Mouse (Mus musculus) liver, embryonic 14.5 days (tissue): ENCODE measurements around the gene Vmn2r1. TPM values are rescaled to one million over a fixed set of nuclear protein-coding genes. Genes with fewer than 3 reads are reported as not detected.

Experiments used
- ATAC-seq: fragments of 200-750 bp; cut with Nextera tagmentation; 2 replicates; pipeline ENCODE4 v1.8.0; 2017; ENCODE audit warnings: moderate number of reproducible peaks, mild to moderate bottlenecking, moderate library complexity; ENCODE audit not compliant: insufficient read depth
- DNase-seq, 3 experiments: peaks; one replicate each; pipeline ENCODE4 v3.0.0-alpha.2; 2012 to 2013; ENCODE audit warnings: low read depth in 3 of 3, low spot score in 3 of 3
- H3K27ac ChIP-seq: fragments of 300-500 bp; sonication (generic); 2 replicates; pipeline ENCODE4 v1.5.1; 2014; ENCODE audit warnings: moderate library complexity, mild to moderate bottlenecking, control low read depth, inconsistent platforms
- H3K27me3 ChIP-seq: fragments of 300-500 bp; sonication (generic); 2 replicates; pipeline ENCODE4 v1.6.1; 2014; ENCODE audit warnings: mild to moderate bottlenecking, low read length, moderate library complexity; ENCODE audit not compliant: control insufficient read depth, insufficient read depth
- H3K36me3 ChIP-seq: fragments of 300-500 bp; sonication (generic); replicated peaks from 2 replicates; pipeline ENCODE4 v1.6.1; 2014; ENCODE audit warnings: low read depth; ENCODE audit not compliant: control insufficient read depth, insufficient read depth
- H3K4me1 ChIP-seq, 2 experiments: fragments of 200-500 bp in 1 of 2; fragments of 300-500 bp in 1 of 2; sonication (generic) in 1 of 2; replicated peaks; 2 replicates each; pipeline ENCODE4 v1.6.1; 2012 to 2014; ENCODE audit warnings: antibody characterized with exemption in 1 of 2, inconsistent platforms in 1 of 2, low read length in 1 of 2; ENCODE audit not compliant: control insufficient read depth in 2 of 2, insufficient read depth in 2 of 2
- H3K4me2 ChIP-seq: fragments of 300-500 bp; sonication (generic); 2 replicates; pipeline ENCODE4 v1.6.1; 2014; ENCODE audit warnings: low read depth, mild to moderate bottlenecking, control low read depth, moderate library complexity
- H3K4me3 ChIP-seq, 2 experiments: fragments of 200-500 bp in 1 of 2; fragments of 300-500 bp in 1 of 2; sonication (generic) in 1 of 2; 2 replicates each; pipeline ENCODE4 v1.5.1; 2012 to 2014; ENCODE audit warnings: low read depth in 2 of 2, low read length in 2 of 2, mild to moderate bottlenecking in 2 of 2, control low read depth in 1 of 2, inconsistent platforms in 1 of 2, moderate library complexity in 1 of 2; ENCODE audit not compliant: insufficient read depth in 1 of 2
- H3K9ac ChIP-seq: fragments of 300-500 bp; sonication (generic); replicated peaks from 2 replicates; pipeline ENCODE4 v1.6.1; 2014; ENCODE audit warnings: mild to moderate bottlenecking, control low read depth, moderate library complexity
- H3K9me3 ChIP-seq: fragments of 300-500 bp; sonication (generic); 2 replicates; pipeline ENCODE4 v1.6.1; 2016; ENCODE audit warnings: low read length, mixed read lengths; ENCODE audit not compliant: control insufficient read depth
- CTCF ChIP-seq: IDR thresholded peaks from 2 replicates; pipeline ENCODE4 v1.5.1; 2016; ENCODE audit warnings: antibody characterized with exemption, low read depth, control low read depth
- EP300 ChIP-seq: IDR thresholded peaks from 2 replicates; pipeline ENCODE4 v1.6.1; 2016; ENCODE audit warnings: antibody characterized with exemption, low read depth
- WGBS: fragments of 180-500 bp; shearing (Covaris S2); extraction: QIAGEN DNeasy Blood & Tissue Kit; methylation state at CpG from one replicate; pipeline ENCODE4 v1.1.7; 2014; ENCODE audit not compliant: insufficient replicate concordance; 5-methylcytosine and 5-hydroxymethylcytosine counted together
- polyA plus RNA-seq, 2 experiments: library from polyadenylated mRNA; depleted of rRNA in 1 of 2; stranded (reverse) in 1 of 2; unstranded in 1 of 2; fragments of >200 nt; fragmentation: Nextera tagmentation in 1 of 2; extraction: Ambion mirVana in 1 of 2; gene quantifications; 2 replicates each; pipeline versions ENCODE4 v1.2.1 to v1.2.3; 2012 to 2014

The Vmn2r1 gene
- polyA plus RNA-seq, 2 experiments: 0.01 TPM; not detected in 1

DNA sequence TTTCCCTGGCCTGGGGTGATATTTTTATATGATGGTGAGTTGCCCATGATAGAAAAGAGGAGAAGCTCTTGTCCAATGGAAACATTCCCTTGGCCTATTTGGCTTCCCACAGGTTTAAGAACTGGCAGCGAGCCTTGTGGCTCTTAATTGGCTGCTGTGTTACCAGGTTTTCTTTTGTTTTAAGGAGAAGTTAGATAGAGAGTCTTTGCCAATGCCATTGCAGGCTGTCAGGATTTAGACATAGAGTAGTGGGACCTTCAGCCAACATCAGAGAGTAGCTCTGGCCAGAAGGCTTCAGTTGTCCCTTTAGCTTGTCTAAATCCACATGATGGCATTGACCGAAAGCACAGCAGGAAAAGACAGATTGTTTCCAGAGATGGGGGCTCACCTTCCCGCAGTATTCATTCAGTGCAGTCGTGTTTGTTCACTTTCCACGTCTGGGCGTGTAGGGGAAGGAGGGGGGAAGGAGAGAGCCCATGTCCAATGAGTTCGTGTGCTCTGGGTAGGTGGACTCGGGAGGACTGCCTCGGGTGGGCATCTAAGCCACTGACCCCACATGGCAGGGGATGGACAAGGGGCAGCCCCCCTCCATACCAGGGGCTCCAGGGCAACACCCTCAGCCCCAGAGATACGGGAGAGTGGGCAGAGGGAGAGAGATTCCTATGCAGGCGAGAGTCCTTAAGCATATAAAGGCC is 32.2 kb downstream of the Vmn2r1 start:
- H3K27ac ChIP-seq: no peak overlapping the region
- 62% methylated on average over 11 of the region's 11 CpGs for WGBS
- no peaks in the 10 kb centered on the region for H3K36me3 ChIP-seq
- ATAC-seq: no peak
- H3K27me3 ChIP-seq: no peaks in the 10 kb centered on the region
- no peak overlapping the region for H3K4me3 ChIP-seq
- no peak overlapping the region for H3K4me2 ChIP-seq
- DNase-seq: no peak
- no peaks in the 10 kb centered on the region for H3K4me1 ChIP-seq
- no peak for TF ChIP-seq EP300
- TF ChIP-seq CTCF: no peak
- H3K9me3 ChIP-seq: no peaks in the 10 kb centered on the region
- H3K9ac ChIP-seq: no peak overlapping the region

DNA sequence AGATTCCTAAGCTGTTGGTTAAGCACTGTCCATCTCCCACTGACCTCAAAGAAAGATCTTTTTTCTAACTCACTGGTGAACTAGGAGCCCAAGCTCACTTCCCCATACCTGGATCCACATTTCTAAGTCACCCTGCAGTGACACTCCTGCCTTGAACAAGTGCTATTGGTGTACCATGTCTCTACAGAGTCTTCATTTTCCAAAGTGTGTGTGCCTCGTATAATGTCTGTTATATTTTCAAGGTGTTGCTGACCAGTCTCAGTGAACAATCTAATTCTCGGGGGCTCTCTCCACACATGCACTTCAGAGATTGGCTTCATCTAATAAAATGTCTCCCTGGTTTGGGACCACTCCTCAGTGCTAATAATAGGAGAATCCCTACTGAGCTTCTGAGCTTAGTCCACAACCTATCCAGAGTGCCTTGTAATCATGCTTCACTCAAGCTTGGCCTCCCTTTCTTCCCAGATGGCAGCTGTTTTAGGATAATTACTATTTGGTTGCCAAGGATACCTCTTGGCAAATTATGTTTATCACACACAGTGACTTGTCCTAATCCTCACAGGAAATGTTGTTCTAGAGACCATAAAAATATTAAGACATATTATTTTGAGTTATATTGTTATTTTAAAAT is 60.6 kb downstream of the Vmn2r1 start, which contains the start of gene Vmn2r2:
Gene Vmn2r2, minus strand, starts transcription at position 51 of the 631 bp plus-strand sequence.
- H3K27me3 ChIP-seq: no peaks in the 10 kb centered on the region
- no peak for ATAC-seq

More for the DNA sequence above, 60.6 kb downstream of the Vmn2r1 start, which contains the start of gene Vmn2r2:
- no peaks in the 10 kb centered on the region for H3K9me3 ChIP-seq
- no peak for TF ChIP-seq EP300
- TF ChIP-seq CTCF: no peak
- no peak within 1 kb of the TSS for H3K4me2 ChIP-seq
- DNase-seq: no peak
- no peak within 1 kb of the TSS for H3K27ac ChIP-seq
- no peaks in the 10 kb centered on the region for H3K4me1 ChIP-seq
- H3K4me3 ChIP-seq: no peak within 1 kb of the TSS
- WGBS: 52% methylated on average over 2 of the region's 2 CpGs
- H3K36me3 ChIP-seq: no peaks in the 10 kb centered on the region
- no peak within 1 kb of the TSS for H3K9ac ChIP-seq

Other genes starting within 250 kb of the Vmn2r1 start
- gene Plch1, start 182.1 kb upstream of the Vmn2r1 start, polyA plus RNA-seq (2012; rRNA removed): 0.06 and 0.11 TPM in 2 replicates
- 0.05 and 0.14 TPM in 2 replicates for gene Plch1, start 182.1 kb upstream of the Vmn2r1 start, polyA plus RNA-seq (2014; fragmentation: Nextera tagmentation; extraction: Ambion mirVana)
- gene E130311K13Rik, start 152.1 kb upstream of the Vmn2r1 start, polyA plus RNA-seq (2012; rRNA removed): 0.65 and 1.1 TPM in 2 replicates
- gene E130311K13Rik, start 152.1 kb upstream of the Vmn2r1 start, polyA plus RNA-seq (2014; fragmentation: Nextera tagmentation; extraction: Ambion mirVana): 1.2 and 1.9 TPM in 2 replicates
- 6.0 and 7.1 TPM in 2 replicates for gene Slc33a1, start 116.8 kb upstream of the Vmn2r1 start, polyA plus RNA-seq (2012; rRNA removed)
- 9.8 and 11.0 TPM in 2 replicates for gene Slc33a1, start 116.8 kb upstream of the Vmn2r1 start, polyA plus RNA-seq (2014; fragmentation: Nextera tagmentation; extraction: Ambion mirVana)
- gene Gmps, start 105.4 kb upstream of the Vmn2r1 start, polyA plus RNA-seq (2012; rRNA removed): 4.8 and 7.5 TPM in 2 replicates
- gene Gmps, start 105.4 kb upstream of the Vmn2r1 start, polyA plus RNA-seq (2014; fragmentation: Nextera tagmentation; extraction: Ambion mirVana): 23.1 and 23.4 TPM in 2 replicates
- gene Vmn2r2, start 60.4 kb downstream of the Vmn2r1 start, polyA plus RNA-seq (2012; rRNA removed): not detected in 2 replicates
- gene Vmn2r2, start 60.4 kb downstream of the Vmn2r1 start, polyA plus RNA-seq (2014; fragmentation: Nextera tagmentation; extraction: Ambion mirVana): not detected in 2 replicates
- gene Vmn2r3, start 208.2 kb downstream of the Vmn2r1 start, polyA plus RNA-seq (2012; rRNA removed): not detected in 2 replicates
- not detected in 2 replicates for gene Vmn2r3, start 208.2 kb downstream of the Vmn2r1 start, polyA plus RNA-seq (2014; fragmentation: Nextera tagmentation; extraction: Ambion mirVana)